Mouse (Mus musculus) large intestine, adult 2 months (tissue): Measurements from ENCODE around the gene Pcdh19. TPM values are rescaled to one million over a fixed set of nuclear protein-coding genes. Genes with fewer than 3 reads are reported as not detected.
A peak's percentile ranks its signal among the peaks of the same experiment; 100 is the strongest.
"Not testable (repeated sequence)": the region's sequence is repeated elsewhere in the genome, so short reads cannot be mapped to it uniquely, and the experiment has no call there.

Experiments used
- DNase-seq: peaks from one replicate; pipeline ENCODE4 v3.0.0-alpha.2; 2012; ENCODE audit warnings: low read depth, low spot score
- WGBS: fragments of 180-500 bp; shearing (Covaris S2); methylation state at CpG from one replicate; pipeline ENCODE4 v1.1.7; 2018; 5-methylcytosine and 5-hydroxymethylcytosine counted together
- polyA plus RNA-seq: library from polyadenylated mRNA; depleted of rRNA; stranded (reverse); fragments of >200 nt; gene quantifications from 2 replicates; pipeline ENCODE4 v1.2.3, GENCODE M21; 2012; rRNA removed

The Pcdh19 gene
- 0.16 and 0.43 TPM in 2 replicates for polyA plus RNA-seq

DNA sequence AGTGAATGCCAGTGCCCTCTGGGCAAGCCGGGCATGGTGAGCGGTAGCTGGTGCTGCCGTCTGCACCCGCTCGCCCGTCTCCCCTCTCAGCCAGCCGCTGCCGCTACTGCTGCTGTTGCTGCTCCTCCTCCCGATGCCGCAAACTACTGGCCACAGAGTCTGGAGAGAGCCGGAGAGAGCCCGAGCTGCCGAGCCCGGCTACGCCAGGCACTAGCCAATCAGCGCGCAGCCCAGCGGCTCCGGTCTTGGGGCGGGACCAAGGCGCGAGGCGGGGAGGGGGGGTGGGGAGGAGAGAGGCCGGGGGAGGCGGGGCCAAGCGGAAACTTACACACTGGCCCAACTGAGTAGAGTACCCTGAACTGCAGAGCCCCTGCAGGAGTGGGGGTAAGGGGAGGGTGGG lies at the start of gene Pcdh19:
TSS of gene Pcdh19 (minus strand) at position 148 of the 400 bp plus-strand sequence.
- 8% methylated on average over 23 of the region's 26 CpGs for WGBS

GRCm38 (mm10) chrX:133735871-133736270 lies 47.1 kb upstream of the Pcdh19 start:
- no peak for DNase-seq
- WGBS = 91% methylated on average over 2 of the region's 2 CpGs

More for the DNA sequence above, at the start of gene Pcdh19:
- DNase-seq = no peak

DNA sequence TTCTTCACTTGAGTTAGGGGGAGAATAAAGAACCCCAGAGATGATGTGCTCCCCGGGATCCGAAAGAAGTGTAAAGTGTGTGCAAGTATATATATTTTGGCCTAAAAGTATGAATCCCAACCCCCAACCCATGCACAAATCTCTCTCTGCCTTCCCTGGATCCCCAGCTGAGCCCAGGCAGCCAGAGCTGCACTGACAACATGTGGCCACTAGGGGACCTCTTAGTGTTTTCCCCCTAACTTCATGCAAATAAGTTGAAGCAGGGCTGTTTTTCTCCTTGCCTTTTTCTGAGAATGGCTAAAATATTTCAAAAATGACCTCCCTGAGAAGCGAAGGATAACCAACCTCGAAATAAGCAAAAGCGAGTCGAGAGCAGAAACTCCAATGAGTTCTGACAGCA lies 46.2 kb upstream of the Pcdh19 start:
- WGBS = 45% methylated on average over 6 of the region's 6 CpGs
- no peak for DNase-seq

GRCm38 (mm10) chrX:133721517-133721916 lies 32.7 kb upstream of the Pcdh19 start:
- 81% methylated on average over 3 of the region's 3 CpGs for WGBS
- no peak for DNase-seq

DNA sequence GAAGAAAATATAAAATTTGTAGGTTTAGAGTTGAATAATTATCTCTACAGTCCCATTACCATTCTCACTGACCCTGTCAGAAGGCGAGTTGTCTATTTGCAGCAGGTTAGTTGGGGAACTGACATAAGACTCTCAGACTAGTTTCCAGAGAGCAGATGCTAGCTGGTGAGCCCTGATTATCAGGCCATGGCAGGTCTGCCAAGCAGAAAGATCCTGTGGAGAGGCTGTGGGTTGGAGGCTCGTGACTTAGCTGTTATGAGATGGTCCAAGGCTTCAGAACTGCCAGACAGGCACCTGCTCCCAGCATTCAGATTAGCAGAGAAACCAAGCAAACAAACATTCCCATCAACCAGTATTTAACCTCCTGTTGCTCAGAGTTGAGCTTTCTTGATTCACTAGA lies 21.8 kb upstream of the Pcdh19 start:
- 46% methylated on average over 2 of the region's 2 CpGs for WGBS
- no peak for DNase-seq

DNA sequence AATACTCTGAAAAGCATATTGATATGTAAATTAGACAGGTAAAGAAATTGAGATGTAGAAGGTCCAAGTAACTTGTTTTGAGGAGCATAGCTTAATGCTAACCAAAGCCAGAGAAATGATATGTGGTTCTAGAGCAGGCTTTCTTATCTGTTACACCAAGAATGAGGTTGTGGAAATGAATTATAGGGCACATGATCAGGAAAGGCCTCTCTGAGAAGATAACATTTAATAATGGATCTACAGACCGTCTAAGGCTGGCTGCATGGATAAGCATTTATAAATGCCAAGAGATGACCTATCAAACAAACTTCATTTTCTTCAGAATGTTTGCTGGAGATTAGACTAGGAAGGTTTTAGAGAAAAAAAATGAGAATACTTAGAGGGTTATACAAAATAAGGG lies 14.1 kb upstream of the Pcdh19 start:
- DNase-seq = no peak
- WGBS = 86% methylated on average over 1 of the region's 1 CpGs

DNA sequence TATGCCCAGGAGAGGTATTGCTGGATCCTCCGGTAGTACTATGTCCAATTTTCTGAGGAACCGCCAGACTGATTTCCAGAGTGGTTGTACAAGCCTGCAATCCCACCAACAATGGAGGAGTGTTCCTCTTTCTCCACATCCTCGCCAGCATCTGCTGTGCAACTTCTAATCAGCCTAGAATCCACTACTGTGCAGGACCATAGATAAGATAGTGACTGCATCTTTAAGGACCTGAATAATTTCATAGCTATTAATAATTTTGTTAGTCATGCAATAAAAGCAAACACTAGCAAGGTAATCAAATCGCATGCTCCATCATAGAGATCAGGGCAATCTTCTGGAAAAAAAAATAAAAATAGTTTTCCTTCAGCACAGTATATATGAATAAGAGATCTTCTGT lies 9.1 kb upstream of the Pcdh19 start:
- 85% methylated on average over 3 of the region's 4 CpGs for WGBS
- not testable (repeated sequence) for DNase-seq

DNA sequence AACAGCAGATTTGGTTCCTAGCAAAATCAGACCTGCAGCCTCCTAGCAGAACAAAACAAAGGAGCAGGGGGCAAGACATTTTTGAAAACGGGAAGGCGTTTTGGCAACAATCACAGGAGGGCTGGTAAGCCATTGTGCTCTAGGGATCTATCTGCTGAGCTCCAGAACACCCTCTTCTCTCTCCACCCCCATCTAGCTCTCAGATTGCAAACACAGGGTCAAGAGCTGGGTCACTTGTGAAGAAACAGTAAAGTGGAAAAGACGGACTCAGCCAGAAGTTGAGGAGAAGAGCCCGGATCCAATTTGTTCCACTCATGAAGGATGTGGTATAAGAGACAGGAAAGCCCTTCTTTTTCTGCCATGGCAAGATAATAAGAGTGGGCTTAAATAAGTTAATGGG lies 7.7 kb upstream of the Pcdh19 start:
- DNase-seq = no peak
- WGBS = 26% methylated on average over 4 of the region's 4 CpGs

GRCm38 (mm10) chrX:133693037-133693760 lies 4.4 kb upstream of the Pcdh19 start:
- no peak for DNase-seq
- 30% methylated on average over 5 of the region's 5 CpGs for WGBS

DNA sequence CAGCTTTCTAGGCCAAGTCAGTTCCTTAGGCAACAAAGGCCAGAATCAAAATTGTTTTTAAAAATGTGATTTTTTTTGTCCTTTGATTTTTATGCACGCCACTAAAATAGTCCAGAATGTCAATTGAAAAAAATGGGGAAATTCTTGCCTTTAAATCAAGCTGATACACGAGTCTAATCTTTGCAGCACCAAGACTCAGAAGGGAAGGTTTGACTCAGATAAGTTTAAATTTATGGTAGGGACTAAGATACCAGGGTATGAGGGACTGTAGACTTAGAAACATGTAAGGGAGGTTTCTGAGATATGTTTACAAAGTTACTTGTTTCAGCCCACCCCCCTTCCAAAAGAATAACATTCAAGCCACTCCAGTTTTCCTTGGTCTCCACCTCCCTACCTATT lies 3.6 kb upstream of the Pcdh19 start:
- no peak for DNase-seq
- whole genome bisulfite sequencing = 35% methylated on average over 2 of the region's 2 CpGs

DNA sequence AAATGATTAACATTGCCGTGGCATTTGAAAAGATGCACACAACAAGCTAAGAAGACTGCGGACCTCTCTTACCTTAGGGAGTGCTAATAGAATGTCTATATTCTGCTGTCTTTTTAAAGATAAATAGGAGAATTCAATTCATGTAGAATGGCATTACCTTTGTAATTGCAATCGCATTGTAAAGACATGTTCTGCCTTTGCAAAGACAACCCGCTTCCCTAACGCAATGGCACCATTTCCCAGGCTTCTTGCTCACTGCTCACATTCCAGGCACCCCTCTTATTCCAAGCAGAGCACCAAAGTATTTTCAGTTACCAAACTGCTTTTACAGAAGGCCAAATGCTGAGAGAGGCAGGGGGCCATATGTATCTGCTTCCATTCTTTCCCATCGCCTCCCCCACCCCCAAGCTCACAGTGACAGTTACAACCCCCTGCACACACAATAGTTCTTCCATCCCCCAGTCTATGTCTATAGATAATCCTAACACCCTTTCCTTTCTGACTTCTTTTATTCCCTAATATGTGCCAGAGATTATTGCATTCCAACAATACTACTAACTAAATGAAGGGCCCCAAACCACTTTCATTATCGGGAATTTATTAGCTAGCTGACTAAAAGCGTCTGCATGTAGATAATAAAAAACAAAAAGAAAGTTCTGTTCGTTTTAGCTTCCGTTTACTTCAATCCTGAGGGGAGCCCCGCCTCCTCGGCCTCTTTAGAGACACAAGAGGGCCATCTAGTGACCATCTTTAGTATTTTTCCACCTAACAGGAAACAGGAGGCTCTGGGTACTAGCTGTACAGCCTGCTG lies 3.0 kb upstream of the Pcdh19 start:
- WGBS = 12% methylated on average over 12 of the region's 12 CpGs
- peak; percentile 27 for DNase-seq

DNA sequence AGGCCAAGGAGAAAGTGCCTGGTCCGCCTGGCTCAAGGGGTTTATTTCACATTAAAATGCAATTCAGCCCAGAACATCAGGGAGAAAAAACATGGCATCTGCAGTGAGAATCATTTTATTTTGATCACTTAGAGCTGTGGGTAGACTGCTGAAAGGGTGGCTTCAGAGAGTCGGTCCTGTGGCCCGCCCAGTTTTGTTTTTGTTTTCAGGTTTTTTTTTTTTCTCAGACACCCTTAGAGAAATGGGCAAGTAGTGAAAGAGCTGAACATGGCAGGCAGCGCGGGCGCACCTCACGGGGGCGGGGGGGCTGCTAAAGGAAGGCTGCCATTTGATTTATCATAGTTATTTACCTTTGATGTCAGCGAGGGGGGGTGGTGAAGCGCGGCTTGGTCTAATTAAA lies 2.0 kb upstream of the Pcdh19 start:
- WGBS = 11% methylated on average over 11 of the region's 11 CpGs
- no peak for DNase-seq

GRCm38 (mm10) chrX:133689576-133690250 lies 926 bp upstream of the Pcdh19 start:
- DNase-seq = no peak
- WGBS = 18% methylated on average over 35 of the region's 35 CpGs

- no peak for DNase-seq
- WGBS = 16% methylated on average over 31 of the region's 31 CpGs
Observed at GRCm38 (mm10) chrX:133688156-133688555, 631 bp downstream of the Pcdh19 start.

GRCm38 (mm10) chrX:133687666-133688151 lies 1.1 kb downstream of the Pcdh19 start:
- DNase-seq = no peak
- 26% methylated on average over 33 of the region's 37 CpGs for WGBS

- WGBS = 26% methylated on average over 54 of the region's 55 CpGs
- DNase-seq = no peak
Observed at GRCm38 (mm10) chrX:133686533-133687311, 2.1 kb downstream of the Pcdh19 start.

DNA sequence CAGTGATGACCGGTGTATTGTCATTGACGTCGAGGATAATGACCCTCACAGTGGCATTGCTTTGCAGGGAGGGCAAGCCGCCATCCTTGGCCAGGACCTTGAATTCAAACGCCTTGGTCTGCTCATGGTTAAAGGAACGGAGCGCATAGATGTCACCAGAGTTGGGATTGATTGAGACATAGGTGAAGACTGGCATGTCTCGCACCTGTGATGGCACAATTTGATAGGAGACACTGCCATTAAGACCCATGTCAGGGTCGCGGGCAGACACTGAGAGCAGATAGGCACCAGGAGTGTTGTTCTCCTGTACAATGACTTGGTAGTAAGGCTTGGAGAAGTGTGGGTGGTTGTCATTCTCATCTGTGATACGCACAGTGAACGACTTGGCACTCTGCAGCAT lies 3.2 kb downstream of the Pcdh19 start:
- no peak for DNase-seq
- 50% methylated on average over 12 of the region's 12 CpGs for WGBS

GRCm38 (mm10) chrX:133683961-133684360 lies 4.8 kb downstream of the Pcdh19 start:
- no peak for DNase-seq
- 54% methylated on average over 3 of the region's 3 CpGs for WGBS

GRCm38 (mm10) chrX:133675121-133675520 lies 13.7 kb downstream of the Pcdh19 start:
- DNase-seq = no peak
- 7% methylated on average over 2 of the region's 2 CpGs for WGBS

GRCm38 (mm10) chrX:133673796-133674195 lies 15.0 kb downstream of the Pcdh19 start:
- 27% methylated on average over 3 of the region's 3 CpGs for WGBS
- DNase-seq = no peak
